Mouse (Mus musculus): ENCODE data around the gene Sh3pxd2a.

- TF ChIP-seq POLR2A (IDR thresholded peaks at IDR 0.05; ENCODE audit: low read depth, low read length) (no peak), CTCF (conservative IDR thresholded peaks at IDR 0.05; ENCODE audit: insufficient read depth, insufficient read length, low read depth, low read length) (no peak)
Observed at GRCm38 (mm10) chr19:47456021-47456420, 8.2 kb downstream of the Sh3pxd2a start.
